Mouse (Mus musculus) testis, adult 2 months (tissue): ENCODE measurements around the gene Fam102b.

ENCODE experiments used
- CTCF ChIP-seq: fragments of 200-500 bp; IDR thresholded peaks from 2 replicates; pipeline ENCODE4 v1.5.1; 2012; ENCODE audit warnings: low read depth, mild to moderate bottlenecking, inconsistent platforms, low read length, moderate library complexity; ENCODE audit not compliant: control insufficient read depth, insufficient read depth, insufficient replicate concordance
- POLR2A ChIP-seq: fragments of 200-500 bp; IDR thresholded peaks from 2 replicates; pipeline ENCODE4 v1.6.1; 2012; ENCODE audit warnings: low read depth, mild to moderate bottlenecking, inconsistent platforms, low read length, moderate library complexity; ENCODE audit not compliant: control insufficient read depth

GRCm38 (mm10) chr3:109010489-109011260 is 16.7 kb downstream of the Fam102b start:
- TF ChIP-seq CTCF (no peak), POLR2A (no peak)
